Mouse (Mus musculus): Measurements from ENCODE around the gene Ccdc83. TPM values are rescaled to one million over a fixed set of nuclear protein-coding genes. Genes with fewer than 3 reads are reported as not detected.
A peak's percentile ranks its signal among the peaks of the same experiment; 100 is the strongest.

The Ccdc83 gene
- polyA plus RNA-seq, 1 experiment from 2014 or later, result not detected

GRCm38 (mm10) chr7:90221487-90221886 is 44.1 kb downstream of the Ccdc83 start:
- in situ Hi-C loops (cut with MboI; ENCODE audit: low pct_unique_long_range_greater_than_20kb), result no loop called here
- no peak for ATAC-seq
- no peak for TF ChIP-seq CTCF (IDR thresholded peaks at IDR 0.05)
- H3K27me3 ChIP-seq, result no peaks in the 10 kb centered on the region
- CTCF ChIA-PET, result interaction anchor here (1.1 kb wide), 1 partner anchor 10 kb away, joined by 3 read pairs; no protein-coding TSS in a partner anchor
- DNase-seq (ENCODE audit: low read depth, low spot score), result no peak
- POLR2A ChIA-PET, result no interaction called here

- no peaks in the 10 kb centered on the region for H3K27me3 ChIP-seq
- in situ Hi-C loops (cut with MboI; ENCODE audit: low pct_unique_long_range_greater_than_20kb), result no loop called here
- POLR2A ChIA-PET, result no interaction called here
- DNase-seq (ENCODE audit: low read depth, low spot score) (no peak), ATAC-seq (no peak)
- CTCF ChIA-PET, result no interaction called here
- TF ChIP-seq CTCF (IDR thresholded peaks at IDR 0.05), result no peak
Observed at GRCm38 (mm10) chr7:90218122-90218521, 47.5 kb downstream of the Ccdc83 start.

DNA sequence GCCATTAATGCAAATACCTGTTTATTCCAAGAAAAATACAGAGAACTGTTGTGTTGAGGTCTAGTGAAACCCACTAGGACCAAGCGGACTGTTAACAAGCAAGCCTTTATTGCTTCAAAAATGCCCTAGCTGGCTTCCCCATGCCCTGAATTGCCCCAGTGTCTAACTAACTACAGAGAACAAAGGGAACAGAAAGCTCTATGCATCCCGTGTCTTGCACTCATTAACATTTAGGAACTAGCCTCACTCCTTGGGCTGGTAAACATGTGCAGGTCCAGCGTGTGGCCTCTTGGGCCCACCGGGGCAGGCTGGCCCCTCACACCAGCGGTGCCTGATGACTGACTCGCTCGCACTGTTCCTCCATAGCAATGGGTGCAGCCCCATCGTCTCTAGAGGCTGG is 49.1 kb downstream of the Ccdc83 start:
- H3K27me3 ChIP-seq, result no peaks in the 10 kb centered on the region
- no peak for ATAC-seq
- in situ Hi-C loops (cut with MboI; ENCODE audit: low pct_unique_long_range_greater_than_20kb), result no loop called here
- DNase-seq (ENCODE audit: low read depth, low spot score), result no peak
- CTCF ChIA-PET, result interaction anchor here (0.9 to 2.1 kb wide), 4 partner anchors 9 to 15 kb away, joined by 4 to 6 read pairs (median 5); no protein-coding TSS in a partner anchor
- POLR2A ChIA-PET, result no interaction called here
- TF ChIP-seq CTCF (IDR thresholded peaks at IDR 0.05), result no peak

GRCm38 (mm10) chr7:90210947-90211346 is 54.6 kb downstream of the Ccdc83 start:
- no peak for TF ChIP-seq CTCF (IDR thresholded peaks at IDR 0.05)
- DNase-seq (ENCODE audit: low read depth, low spot score) (no peak), ATAC-seq (no peak)
- H3K27me3 ChIP-seq, result no peaks in the 10 kb centered on the region
- CTCF ChIA-PET, result no interaction called here
- POLR2A ChIA-PET, result no interaction called here
- in situ Hi-C loops (cut with MboI; ENCODE audit: low pct_unique_long_range_greater_than_20kb), result no loop called here

DNA sequence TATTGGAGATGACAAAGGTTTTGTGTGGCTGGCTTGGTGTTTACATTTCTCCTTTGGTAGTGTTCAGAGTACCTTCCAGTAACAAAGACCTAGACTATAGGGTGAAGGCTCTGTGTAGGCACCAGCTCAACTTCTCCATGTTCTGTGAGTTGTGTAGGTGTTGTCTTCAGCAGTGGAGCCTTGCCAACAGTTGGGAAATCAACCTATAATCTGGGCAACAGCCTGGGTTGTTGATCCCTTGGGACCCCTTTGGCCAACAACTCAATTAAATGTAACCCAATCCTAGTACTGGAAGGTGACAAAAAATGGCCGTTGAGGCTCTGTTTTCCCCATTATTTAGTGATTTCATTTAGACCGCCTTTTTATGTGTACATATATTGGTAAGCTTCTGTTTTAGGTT is 55.5 kb downstream of the Ccdc83 start:
- POLR2A ChIA-PET, result no interaction called here
- no peak for TF ChIP-seq CTCF (IDR thresholded peaks at IDR 0.05)
- no peaks in the 10 kb centered on the region for H3K27me3 ChIP-seq
- in situ Hi-C loops (cut with MboI; ENCODE audit: low pct_unique_long_range_greater_than_20kb), result no loop called here
- ATAC-seq (no peak), DNase-seq (ENCODE audit: low read depth, low spot score) (no peak)
- CTCF ChIA-PET, result no interaction called here

DNA sequence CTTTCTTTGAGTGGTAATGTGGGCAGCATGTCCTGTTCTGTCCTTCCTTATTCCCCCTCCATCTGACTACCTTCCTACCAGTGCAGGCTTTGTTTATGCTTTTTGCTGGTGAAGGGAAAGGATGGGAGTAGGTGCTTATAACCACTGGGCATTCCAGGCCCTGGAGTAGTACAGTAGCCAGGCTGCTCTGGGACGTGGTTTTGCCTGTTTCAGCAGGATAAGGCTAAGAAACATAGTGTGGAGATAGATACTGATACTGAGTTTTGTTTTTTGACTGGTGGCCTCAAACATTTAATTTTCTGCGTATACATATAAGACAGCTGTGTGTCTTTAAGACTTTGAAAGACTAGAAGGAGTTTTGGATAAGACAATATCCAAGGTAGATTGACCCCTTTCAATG is 61.7 kb downstream of the Ccdc83 start:
- in situ Hi-C loops (cut with MboI; ENCODE audit: low pct_unique_long_range_greater_than_20kb), result no loop called here

GRCm38 (mm10) chr7:90201877-90202465 is 63.6 kb downstream of the Ccdc83 start:
- H3K27me3 ChIP-seq, result no peaks in the 10 kb centered on the region
- ATAC-seq (no peak), DNase-seq (ENCODE audit: low read depth, low spot score) (peak; percentile 25)
- CTCF ChIA-PET, result interaction anchor here (1.1 to 2.6 kb wide), 3 partner anchors 13 to 204 kb away, joined by 3 to 6 read pairs (median 4); no protein-coding TSS in a partner anchor
- in situ Hi-C loops (cut with MboI; ENCODE audit: low pct_unique_long_range_greater_than_20kb), result no loop called here
- TF ChIP-seq CTCF (IDR thresholded peaks at IDR 0.05), result no peak
- POLR2A ChIA-PET, result no interaction called here

More for the DNA sequence above, 61.7 kb downstream of the Ccdc83 start:
- CTCF ChIA-PET, result interaction anchor here (1.5 kb wide), 1 partner anchor 12 kb away, joined by 3 read pairs; no protein-coding TSS in a partner anchor
- ATAC-seq (no peak), DNase-seq (ENCODE audit: low read depth, low spot score) (no peak)
- H3K27me3 ChIP-seq, result no peaks in the 10 kb centered on the region
- TF ChIP-seq CTCF (IDR thresholded peaks at IDR 0.05), result no peak
- POLR2A ChIA-PET, result no interaction called here

DNA sequence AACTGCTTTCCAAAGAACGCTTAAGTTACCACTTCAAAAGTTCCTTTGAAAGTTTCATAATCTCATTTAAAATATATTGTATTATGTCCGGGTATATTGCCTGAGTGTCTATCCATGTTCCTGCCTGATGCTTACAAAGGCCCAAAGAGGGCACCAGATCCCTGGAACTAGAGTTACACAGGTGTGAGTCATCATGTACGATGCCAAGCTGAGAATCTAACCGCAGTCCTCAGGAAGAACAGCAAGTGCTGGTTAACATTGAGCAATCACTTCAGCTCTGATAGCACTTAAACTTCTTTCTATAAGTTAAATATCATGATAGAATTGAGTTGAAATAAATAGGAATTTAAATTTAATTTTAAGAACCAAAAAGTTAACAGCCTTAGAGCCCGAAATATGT is 65.3 kb downstream of the Ccdc83 start:
- no peak for ATAC-seq
- ChIA-PET CTCF (interaction anchor here (2.6 kb wide), 1 partner anchor 202 kb away, joined by 6 read pairs; no protein-coding TSS in a partner anchor), POLR2A (no interaction called here)
- no peak for DNase-seq (ENCODE audit: low read depth, low spot score)
- TF ChIP-seq CTCF (IDR thresholded peaks at IDR 0.05), result peak; percentile 61
- in situ Hi-C loops (cut with MboI; ENCODE audit: low pct_unique_long_range_greater_than_20kb), result no loop called here
- H3K27me3 ChIP-seq, result no peaks in the 10 kb centered on the region

DNA sequence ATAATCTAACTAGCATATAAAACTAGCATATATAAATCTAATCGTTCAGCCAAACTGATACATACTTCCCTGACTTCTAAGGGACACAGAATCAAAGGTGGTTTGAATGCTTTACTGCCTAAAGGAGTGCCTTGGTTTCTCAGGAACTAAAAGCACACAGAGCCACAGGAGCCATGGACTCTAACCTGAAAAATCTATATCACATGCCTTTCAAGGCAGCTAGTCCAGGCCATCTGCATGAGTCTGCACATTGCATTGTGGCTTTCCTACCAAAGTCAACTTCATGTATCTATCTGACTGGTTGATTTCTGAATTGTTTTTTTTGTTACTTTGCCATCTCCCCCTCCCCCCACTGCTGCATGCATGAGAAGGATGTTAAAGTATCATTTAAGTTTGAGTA is 84.9 kb downstream of the Ccdc83 start:
- ChIA-PET CTCF (no interaction called here), POLR2A (no interaction called here)
- no peak for DNase-seq (ENCODE audit: low read depth, low spot score)
- ATAC-seq, result no peak
- in situ Hi-C loops (cut with MboI; ENCODE audit: low pct_unique_long_range_greater_than_20kb), result no loop called here
- no peaks in the 10 kb centered on the region for H3K27me3 ChIP-seq
- no peak for TF ChIP-seq CTCF (IDR thresholded peaks at IDR 0.05)

GRCm38 (mm10) chr7:90175576-90175975 is 90.0 kb downstream of the Ccdc83 start:
- in situ Hi-C loops (cut with MboI; ENCODE audit: low pct_unique_long_range_greater_than_20kb), result no loop called here
- no peaks in the 10 kb centered on the region for H3K27me3 ChIP-seq
- ATAC-seq (no peak), DNase-seq (ENCODE audit: low read depth, low spot score) (no peak)
- ChIA-PET POLR2A (no interaction called here), CTCF (no interaction called here)
- no peak for TF ChIP-seq CTCF (IDR thresholded peaks at IDR 0.05)

Other genes starting within 250 kb of the Ccdc83 start
- 331 TPM for gene Picalm, start 135.6 kb downstream of the Ccdc83 start, polyA plus RNA-seq (2021)
- gene Sytl2, start 36.5 kb upstream of the Ccdc83 start, polyA plus RNA-seq (2021), result 214 TPM
- 0.65 TPM for gene Ccdc89, start 160.8 kb upstream of the Ccdc83 start, polyA plus RNA-seq (2021)
- 79.7 TPM for gene Crebzf, start 177.0 kb upstream of the Ccdc83 start, polyA plus RNA-seq (2021)
- 82.5 TPM for gene Tmem126a, start 191.5 kb upstream of the Ccdc83 start, polyA plus RNA-seq (2021)
- gene Tmem126b, start 210.2 kb upstream of the Ccdc83 start, polyA plus RNA-seq (2021), result 12.9 TPM
- gene Dlg2, start 210.9 kb upstream of the Ccdc83 start, polyA plus RNA-seq (2021), result 1.5 TPM

All from Patski (cell line).